Mouse (Mus musculus): ENCODE results near the gene Cmas. TPM values are rescaled to one million over a fixed set of nuclear protein-coding genes. Genes with fewer than 3 reads are reported as not detected.

Gene Cmas
- polyA plus RNA-seq, 2 experiments = 54.5 to 88.7 TPM

DNA sequence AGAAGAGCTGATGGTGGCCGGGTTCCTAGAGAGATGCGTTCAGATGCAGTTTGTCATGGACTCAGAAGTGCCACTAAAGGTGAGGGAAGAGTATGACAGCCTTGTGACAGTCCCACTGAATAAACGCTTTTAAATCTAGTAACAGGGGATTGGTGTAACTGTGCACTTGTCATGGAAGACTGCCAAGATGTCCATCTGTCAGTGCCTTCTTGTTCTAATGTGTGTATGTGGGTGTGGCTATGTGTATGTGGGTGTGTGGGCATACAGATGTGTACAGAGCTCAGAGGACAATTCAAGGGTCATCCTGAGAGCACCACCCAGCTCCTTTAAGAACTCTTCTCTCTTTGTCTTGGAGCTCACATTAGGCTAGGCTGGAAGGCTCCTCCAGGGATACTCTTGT, 59.0 kb downstream of the Cmas start:
- WGBS = 80% methylated on average over 3 of the region's 3 CpGs
- ATAC-seq (ENCODE audit: low FRiP score, low read depth) = no peak
- Histone ChIP-seq H3K9ac (ENCODE audit: low read depth, low read length, severe bottlenecking) (no peak overlapping the region), H3K27me3 (ENCODE audit: control insufficient read depth, insufficient read depth, low read length) (no peaks in the 10 kb centered on the region), H3K36me3 (ENCODE audit: control insufficient read depth, insufficient read depth, low read length) (no peaks in the 10 kb centered on the region), H3K4me2 (replicated peaks; ENCODE audit: low read depth, low read length, severe bottlenecking) (no peak overlapping the region), H3K9me3 (ENCODE audit: control insufficient read depth, low read length) (no peaks in the 10 kb centered on the region), H3K4me3 (replicated peaks; ENCODE audit: low read length) (no peak overlapping the region), H3K4me1 (ENCODE audit: control insufficient read depth, insufficient read depth, low read length) (no peaks in the 10 kb centered on the region), H3K27ac (replicated peaks; ENCODE audit: low read depth, low read length) (no peak overlapping the region)
- TF ChIP-seq POLR2A (IDR thresholded peaks at IDR 0.05; ENCODE audit: borderline replicate concordance, extremely low read depth, insufficient read depth, insufficient read length) = no peak
- DNase-seq (ENCODE audit: low spot score) = no peak

DNA sequence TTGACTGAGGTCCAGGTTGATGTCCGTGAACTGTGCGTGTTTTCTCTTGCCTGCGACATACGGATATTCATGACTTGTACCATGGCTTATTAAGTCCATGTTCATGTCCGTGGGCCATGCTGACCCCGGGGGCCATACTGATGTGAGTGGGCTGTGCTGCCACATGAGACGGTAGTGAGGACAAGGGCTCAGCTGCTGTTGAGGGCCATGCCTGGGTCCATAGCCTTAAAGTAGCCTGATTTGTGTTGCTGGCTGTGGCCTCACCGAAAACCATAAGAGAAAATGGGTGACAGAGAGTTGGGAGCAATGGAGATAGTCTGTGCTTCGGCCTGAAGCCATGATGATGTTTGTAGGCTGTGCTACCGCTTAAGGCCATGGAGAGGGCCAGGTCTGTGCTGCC, 61.8 kb downstream of the Cmas start:
- H3K4me3 ChIP-seq (replicated peaks; ENCODE audit: low read length) = no peak overlapping the region
- DNase-seq (ENCODE audit: low spot score) = no peak

GRCm38 (mm10) chr6:142823008-142823787, 66.7 kb downstream of the Cmas start:
- WGBS = 52% methylated on average over 5 of the region's 5 CpGs
- TF ChIP-seq POLR2A (IDR thresholded peaks at IDR 0.05; ENCODE audit: borderline replicate concordance, extremely low read depth, insufficient read depth, insufficient read length) = no peak
- no peak for ATAC-seq (ENCODE audit: low FRiP score, low read depth)
- H3K9ac ChIP-seq (ENCODE audit: low read depth, low read length, severe bottlenecking) = no peak overlapping the region
- no peak for DNase-seq (ENCODE audit: low spot score)
- no peak overlapping the region for H3K4me2 ChIP-seq (replicated peaks; ENCODE audit: low read depth, low read length, severe bottlenecking)
- H3K4me3 ChIP-seq (replicated peaks; ENCODE audit: low read length) = no peak overlapping the region
- H3K36me3 ChIP-seq (ENCODE audit: control insufficient read depth, insufficient read depth, low read length) = no peaks in the 10 kb centered on the region
- H3K27me3 ChIP-seq (ENCODE audit: control insufficient read depth, insufficient read depth, low read length) = no peaks in the 10 kb centered on the region
- no peak overlapping the region for H3K27ac ChIP-seq (replicated peaks; ENCODE audit: low read depth, low read length)
- no peaks in the 10 kb centered on the region for H3K9me3 ChIP-seq (ENCODE audit: control insufficient read depth, low read length)
- no peaks in the 10 kb centered on the region for H3K4me1 ChIP-seq (ENCODE audit: control insufficient read depth, insufficient read depth, low read length)

More for the DNA sequence above, 61.8 kb downstream of the Cmas start:
- no peak overlapping the region for H3K4me2 ChIP-seq (replicated peaks; ENCODE audit: low read depth, low read length, severe bottlenecking)
- no peak overlapping the region for H3K27ac ChIP-seq (replicated peaks; ENCODE audit: low read depth, low read length)
- no peaks in the 10 kb centered on the region for H3K4me1 ChIP-seq (ENCODE audit: control insufficient read depth, insufficient read depth, low read length)
- H3K9ac ChIP-seq (ENCODE audit: low read depth, low read length, severe bottlenecking) = no peak overlapping the region
- no peaks in the 10 kb centered on the region for H3K27me3 ChIP-seq (ENCODE audit: control insufficient read depth, insufficient read depth, low read length)
- TF ChIP-seq POLR2A (IDR thresholded peaks at IDR 0.05; ENCODE audit: borderline replicate concordance, extremely low read depth, insufficient read depth, insufficient read length) = no peak
- H3K9me3 ChIP-seq (ENCODE audit: control insufficient read depth, low read length) = no peaks in the 10 kb centered on the region
- H3K36me3 ChIP-seq (ENCODE audit: control insufficient read depth, insufficient read depth, low read length) = no peaks in the 10 kb centered on the region
- WGBS = 94% methylated on average over 10 of the region's 10 CpGs
- no peak for ATAC-seq (ENCODE audit: low FRiP score, low read depth)

Other genes with a start within 250 kb of the Cmas start
- 178 TPM in 2 replicates for gene Ldhb, start 248.7 kb upstream of the Cmas start, polyA plus RNA-seq (2012; rRNA removed)
- gene Ldhb, start 248.7 kb upstream of the Cmas start, polyA plus RNA-seq (2014; fragmentation: Nextera tagmentation; extraction: Ambion mirVana) = 229 and 266 TPM in 2 replicates
- 9.7 and 10.0 TPM in 2 replicates for gene Kcnj8, start 185.1 kb upstream of the Cmas start, polyA plus RNA-seq (2012; rRNA removed)
- 8.2 and 11.3 TPM in 2 replicates for gene Kcnj8, start 185.1 kb upstream of the Cmas start, polyA plus RNA-seq (2014; fragmentation: Nextera tagmentation; extraction: Ambion mirVana)
- gene Abcc9, start 54.4 kb upstream of the Cmas start, polyA plus RNA-seq (2012; rRNA removed) = 7.1 and 7.3 TPM in 2 replicates
- 2.8 and 4.0 TPM in 2 replicates for gene Abcc9, start 54.4 kb upstream of the Cmas start, polyA plus RNA-seq (2014; fragmentation: Nextera tagmentation; extraction: Ambion mirVana)
- 0.13 TPM in 1 of 2 replicates, not detected in the other for gene Sult6b2, start 47.8 kb downstream of the Cmas start, polyA plus RNA-seq (2012; rRNA removed)
- 0.08 TPM in 1 of 2 replicates, not detected in the other for gene Sult6b2, start 47.8 kb downstream of the Cmas start, polyA plus RNA-seq (2014; fragmentation: Nextera tagmentation; extraction: Ambion mirVana)
- 0.93 and 1.1 TPM in 2 replicates for gene St8sia1, start 207.8 kb downstream of the Cmas start, polyA plus RNA-seq (2012; rRNA removed)
- 1.1 and 1.3 TPM in 2 replicates for gene St8sia1, start 207.8 kb downstream of the Cmas start, polyA plus RNA-seq (2014; fragmentation: Nextera tagmentation; extraction: Ambion mirVana)

Measured in limb, embryonic 14.5 days (tissue).